Mouse (Mus musculus) E14TG2a.4 (cell line): Measurements from ENCODE around the gene Dusp5.

Source experiments
- CTCF ChIP-seq: conservative IDR thresholded peaks from 2 replicates; pipeline ENCODE4 v1.5.1; 2014; ENCODE audit warnings: low read length
- POU5F1 ChIP-seq: IDR thresholded peaks from 2 replicates; pipeline ENCODE4 v1.6.1; 2014; ENCODE audit warnings: low read length, borderline replicate concordance

DNA sequence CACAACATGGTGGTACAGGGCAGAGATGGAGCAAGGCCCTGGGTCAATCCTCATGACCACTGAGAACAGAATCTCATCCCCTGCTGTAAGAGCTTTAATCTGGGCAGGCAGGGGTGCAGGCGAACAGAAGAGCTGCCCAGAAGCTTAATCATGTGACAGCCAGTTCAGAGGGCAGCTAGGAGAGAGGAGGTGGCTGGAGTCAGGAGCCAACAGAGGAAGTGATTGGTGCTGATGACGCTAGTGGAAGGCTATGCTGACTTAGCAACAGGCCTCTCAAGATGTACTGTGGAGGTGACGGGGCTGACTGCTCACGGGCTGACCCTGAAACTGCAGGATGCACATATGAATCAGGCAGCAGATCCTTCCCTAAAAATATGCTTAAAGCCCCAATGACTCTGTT lies 35.3 kb downstream of the Dusp5 start:
- no peak for TF ChIP-seq CTCF
- no peak for TF ChIP-seq POU5F1
